Mouse (Mus musculus) kidney, adult 9 months (tissue): ENCODE results near the gene Clptm1.
"Not testable (repeated sequence)": the region's sequence is repeated elsewhere in the genome, so short reads cannot be mapped to it uniquely, and the experiment has no call there.

Source experiments
- DNase-seq: peaks from one replicate; pipeline ENCODE4 v3.0.0; 2022

The Clptm1 gene

DNA sequence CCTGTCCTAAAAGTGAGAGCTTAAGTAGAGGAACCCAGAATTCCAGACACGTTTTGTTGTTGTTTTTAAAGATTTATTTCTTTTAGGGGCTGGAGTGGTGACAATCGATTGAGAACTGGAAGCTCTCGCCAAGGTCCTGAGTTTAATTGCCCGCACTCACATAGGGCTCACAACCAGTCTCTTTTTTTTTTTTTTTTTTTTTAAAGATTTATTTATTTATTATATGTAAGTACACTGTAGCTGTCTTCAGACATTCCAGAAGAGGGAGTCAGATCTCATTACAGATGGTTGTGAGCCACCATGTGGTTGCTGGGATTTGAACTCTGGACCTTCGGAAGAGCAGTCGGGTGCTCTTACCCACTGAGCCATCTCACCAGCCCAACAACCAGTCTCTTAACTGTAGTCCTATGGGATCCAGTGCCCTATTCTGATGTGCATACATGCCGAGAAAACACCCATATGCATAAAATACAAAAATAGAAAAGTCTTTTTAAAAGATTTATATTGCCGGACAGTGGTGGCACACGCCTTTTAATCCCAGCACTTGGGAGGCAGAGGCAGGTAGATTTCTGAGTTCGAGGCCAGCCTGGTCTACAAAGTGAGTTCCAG, 60.1 kb downstream of the Clptm1 start:
- DNase-seq: not testable (repeated sequence)

DNA sequence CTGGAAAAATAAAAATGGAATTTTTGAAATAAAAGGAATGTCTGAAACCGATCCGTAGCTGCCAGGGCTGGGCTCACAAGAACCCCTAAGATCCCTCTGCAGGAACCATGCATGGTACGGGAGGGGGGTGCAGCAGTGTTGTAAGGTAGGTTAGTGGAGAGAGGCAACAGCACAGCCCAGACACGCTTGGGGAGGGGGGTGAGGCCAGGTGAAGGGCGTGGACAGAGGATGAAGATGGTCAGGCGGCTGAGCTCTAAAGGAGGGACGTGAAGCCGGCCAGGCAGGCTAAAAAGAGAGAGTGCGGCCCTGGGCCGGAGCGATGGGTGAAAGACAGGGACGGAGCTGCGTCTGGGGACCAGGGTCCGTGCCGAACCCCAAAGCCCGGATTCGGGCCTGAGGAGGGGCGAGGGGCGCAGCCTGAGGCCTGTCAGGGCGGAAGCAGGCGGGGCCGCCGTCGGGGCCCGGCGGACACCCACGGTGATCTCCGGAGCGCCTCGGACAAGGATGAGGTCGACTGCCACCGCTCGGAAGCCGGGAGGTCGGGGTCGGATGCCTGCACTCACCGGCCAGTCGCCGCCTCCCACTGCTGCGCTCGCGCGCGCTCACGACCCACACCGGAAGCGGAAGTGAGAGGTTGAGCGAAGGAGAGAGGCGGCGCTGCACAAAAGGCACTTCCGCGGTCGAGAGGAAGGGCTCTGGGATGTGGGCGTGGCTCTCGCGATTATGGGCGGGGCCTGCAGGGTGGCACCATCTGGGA, 60.8 kb downstream of the Clptm1 start, which contains the start of gene Clasrp:
TSS of gene Clasrp (minus strand) at position 638 of the 757 bp plus-strand sequence.
- peak; percentile 98 for DNase-seq

DNA sequence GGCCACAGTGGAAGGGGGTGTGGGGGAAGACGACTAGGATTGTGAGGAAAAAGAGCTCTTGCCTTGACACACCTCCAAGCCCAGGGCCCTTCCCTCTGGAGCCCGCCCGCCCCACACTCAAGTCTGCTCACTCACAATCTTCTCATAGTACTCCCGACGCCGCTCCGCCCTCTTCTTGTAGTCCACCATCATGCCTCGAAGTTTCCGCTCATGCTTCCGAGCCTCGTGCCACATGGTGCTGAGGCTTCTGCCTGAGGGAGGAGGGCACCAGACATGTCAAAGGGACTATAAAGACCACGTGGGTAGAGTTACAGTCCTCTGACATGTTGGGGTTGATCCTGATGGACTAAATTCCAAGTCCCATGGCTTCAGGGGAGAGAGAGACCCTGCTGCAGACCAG, 61.8 kb downstream of the Clptm1 start:
- DNase-seq: no peak

DNA sequence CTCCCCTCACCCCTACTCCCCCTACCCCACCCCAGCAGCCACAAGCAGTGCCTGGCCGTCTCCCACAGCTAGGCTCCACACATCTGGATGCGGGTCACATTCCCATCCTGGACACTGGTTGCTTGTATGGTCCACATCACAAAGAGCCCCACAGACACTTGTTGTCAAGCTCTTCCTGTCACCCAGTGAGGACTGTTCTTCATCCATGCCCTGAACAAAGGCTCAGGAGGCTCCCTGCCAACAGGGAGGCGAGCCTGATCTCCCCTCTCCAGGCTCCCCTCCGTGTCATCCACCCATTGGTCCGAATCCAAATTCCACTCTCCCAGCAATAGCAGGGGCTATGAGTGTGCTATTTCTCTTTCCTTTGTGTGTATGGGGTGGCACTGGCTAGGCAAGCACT, 64.3 kb downstream of the Clptm1 start:
- DNase-seq: no peak

DNA sequence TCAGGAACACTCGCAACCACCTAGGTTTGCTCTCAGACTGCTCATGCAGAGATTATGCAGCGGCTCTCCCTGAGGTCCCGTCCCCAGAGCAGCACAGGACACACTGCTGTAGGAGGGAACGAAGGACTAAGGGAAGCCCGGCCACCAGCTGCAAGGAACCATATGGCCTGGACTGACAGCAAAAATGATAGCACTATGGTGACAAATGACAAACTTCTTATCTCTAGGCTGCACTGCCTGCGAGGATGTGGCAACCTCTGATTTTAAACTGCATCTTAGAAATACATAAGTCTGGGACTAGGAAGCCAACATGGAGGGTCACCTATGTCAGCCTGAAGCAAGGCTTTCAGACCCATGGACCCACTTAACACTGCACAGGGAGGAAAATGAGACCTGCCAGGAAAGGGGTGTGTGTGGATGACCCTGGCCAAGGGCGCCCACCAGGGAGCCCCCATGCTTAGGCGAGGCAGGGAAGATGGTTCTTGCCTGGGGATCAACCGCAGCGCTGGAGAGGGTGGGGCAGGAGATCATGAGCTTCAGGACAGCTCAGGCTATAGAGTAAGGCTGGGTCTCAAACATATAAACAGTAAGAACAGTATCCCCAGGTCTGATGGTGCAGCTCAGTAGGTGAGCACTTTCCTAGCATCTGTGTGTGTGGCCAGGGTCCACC, 71.6 kb downstream of the Clptm1 start:
- no peak for DNase-seq

- peak; percentile 79 for DNase-seq
These were observed 74.9 kb downstream of the Clptm1 start for GRCm38 (mm10) chr7:19589917-19590316.

- DNase-seq: peak; percentile 58
These were observed 75.6 kb downstream of the Clptm1 start for GRCm38 (mm10) chr7:19589207-19589606.

DNA sequence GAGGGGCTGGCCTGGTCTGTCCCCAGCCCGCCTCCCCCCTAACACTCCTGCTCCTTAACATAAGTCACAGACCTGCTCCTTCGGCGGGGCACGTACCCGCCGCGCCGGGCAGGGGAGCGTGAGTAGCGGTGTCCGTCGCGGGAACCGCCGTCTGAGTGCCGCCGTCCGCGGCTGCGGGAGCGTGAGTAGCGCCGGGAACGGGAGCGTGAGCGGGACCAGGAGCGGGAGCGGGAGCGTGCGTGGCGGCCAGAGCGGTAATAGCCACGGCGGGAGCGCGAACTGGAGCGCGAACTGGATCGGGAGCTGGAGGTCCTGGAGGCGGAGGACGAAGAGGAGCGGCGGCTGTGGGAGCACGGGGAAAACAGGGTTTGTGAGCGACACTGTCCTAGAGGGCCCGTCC, 78.6 kb downstream of the Clptm1 start:
- no peak for DNase-seq
